Mouse (Mus musculus): ENCODE measurements around the gene Gsdmc4.
"Not testable (repeated sequence)": the region's sequence is repeated elsewhere in the genome, so short reads cannot be mapped to it uniquely, and the experiment has no call there.

DNA sequence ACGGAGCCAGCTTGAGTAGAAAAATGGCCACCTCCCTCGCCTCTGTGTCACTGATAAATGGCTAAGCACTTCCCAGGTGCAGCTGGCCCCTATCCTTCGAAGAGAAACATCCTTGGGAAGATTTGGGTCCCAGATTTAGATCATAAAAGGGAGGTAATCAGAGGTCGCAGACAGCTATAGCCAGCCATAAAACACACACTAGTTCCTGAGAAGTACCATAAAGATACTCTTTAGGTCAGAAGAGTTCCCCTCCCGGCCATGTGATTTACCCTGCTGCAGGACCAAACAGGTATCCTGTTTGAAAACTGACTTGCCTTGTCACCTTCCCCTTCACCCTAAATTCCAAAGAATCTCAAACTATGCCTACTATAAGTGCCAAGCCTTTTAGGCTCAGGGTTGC is 24.1 kb downstream of the Gsdmc4 start:
- TF ChIP-seq CTCF (IDR thresholded peaks at IDR 0.05; ENCODE audit: control insufficient read depth, insufficient read depth, insufficient read length); MAX (IDR thresholded peaks at IDR 0.05): not testable (repeated sequence)
